Mouse (Mus musculus) small intestine, adult 2 months (tissue): ENCODE results near the gene Sh2d7.

Source experiments
- CTCF ChIP-seq: fragments of 200-500 bp; IDR thresholded peaks from 2 replicates; pipeline ENCODE4 v1.5.1; 2012; ENCODE audit warnings: low read depth, mild to moderate bottlenecking, control low read depth, inconsistent platforms, low read length, moderate library complexity, mixed read lengths; ENCODE audit not compliant: insufficient replicate concordance, insufficient read length; ENCODE audit errors: extremely low read depth
- POLR2A ChIP-seq: fragments of 200-500 bp; IDR thresholded peaks from 2 replicates; pipeline ENCODE4 v1.6.1; 2012; ENCODE audit warnings: low read depth, mild to moderate bottlenecking, control low read depth, inconsistent platforms, low read length, moderate library complexity

GRCm38 (mm10) chr9:54499791-54500190 lies 39.0 kb upstream of the Sh2d7 start:
- TF ChIP-seq POLR2A, result no peak
- TF ChIP-seq CTCF, result no peak
